Mouse (Mus musculus) E14TG2a.4 (cell line): ENCODE data around the gene Kirrel3.

ENCODE experiments used
- CTCF ChIP-seq: conservative IDR thresholded peaks from 2 replicates; pipeline ENCODE4 v1.5.1; 2014; ENCODE audit warnings: low read length
- NANOG ChIP-seq: IDR thresholded peaks from 2 replicates; pipeline ENCODE4 v1.6.1; 2014; ENCODE audit warnings: borderline replicate concordance, low read length, mixed read lengths

- TF ChIP-seq CTCF (no peak; the same call in 1 of the 2 replicates), NANOG (no peak)
Observed at GRCm38 (mm10) chr9:34469180-34469579, 16.5 kb upstream of the Kirrel3 start.
